Mouse (Mus musculus) ES-E14 (cell line): ENCODE results near the gene Spast. TPM values are rescaled to one million over a fixed set of nuclear protein-coding genes. Genes with fewer than 3 reads are reported as not detected.

Experiments
- DNase-seq: peaks from one replicate; pipeline ENCODE4 v3.0.0-alpha.2; 2013; ENCODE audit warnings: low read depth, low spot score
- H3K27ac ChIP-seq: 2 replicates; pipeline ENCODE4 v1.5.1; 2012; ENCODE audit warnings: low read depth, mild to moderate bottlenecking, low read length, moderate library complexity, mixed read lengths; ENCODE audit not compliant: poor library complexity, insufficient read depth, severe bottlenecking
- H3K36me3 ChIP-seq: 2 replicates; pipeline ENCODE4 v1.6.1; 2012; ENCODE audit warnings: mild to moderate bottlenecking, low read length, moderate library complexity, mixed read lengths; ENCODE audit not compliant: control insufficient read depth, poor library complexity, insufficient read depth, severe bottlenecking
- H3K4me1 ChIP-seq, 2 experiments: fragments of 150-350 bp in 1 of 2; sonication (generic) in 1 of 2; 2 replicates each; pipeline ENCODE4 v1.6.1; 2012; ENCODE audit warnings: low read length in 2 of 2, mild to moderate bottlenecking in 1 of 2, mixed read lengths in 1 of 2; ENCODE audit not compliant: control insufficient read depth in 2 of 2, insufficient read depth in 2 of 2, poor library complexity in 1 of 2
- H3K4me3 ChIP-seq, 2 experiments: fragments of 150-350 bp in 1 of 2; sonication (generic) in 1 of 2; 2 replicates each; pipeline ENCODE4 v1.5.1; 2012; ENCODE audit warnings: low read length in 2 of 2, low read depth in 1 of 2, mild to moderate bottlenecking in 1 of 2, mixed read lengths in 1 of 2; ENCODE audit not compliant: insufficient read depth in 1 of 2, poor library complexity in 1 of 2, severe bottlenecking in 1 of 2
- H3K9ac ChIP-seq: 2 replicates; pipeline ENCODE4 v1.6.1; 2012; ENCODE audit warnings: low read depth, mild to moderate bottlenecking, low read length, mixed read lengths; ENCODE audit not compliant: poor library complexity, insufficient read depth, severe bottlenecking
- H3K9me3 ChIP-seq: fragments of 150-350 bp; sonication (generic); 2 replicates; pipeline ENCODE4 v1.6.1; 2012; ENCODE audit warnings: low read depth, mild to moderate bottlenecking, low read length; ENCODE audit not compliant: control insufficient read depth, insufficient read depth
- CHD2 ChIP-seq: IDR thresholded peaks from 2 replicates; pipeline ENCODE4 v1.6.1; 2014; ENCODE audit warnings: mild to moderate bottlenecking, low read depth, low read length, inconsistent platforms
- HCFC1 ChIP-seq: IDR thresholded peaks from 2 replicates; pipeline ENCODE4 v1.6.1; 2012; ENCODE audit warnings: low read length, inconsistent platforms, borderline replicate concordance; ENCODE audit not compliant: insufficient read depth
- MAFK ChIP-seq: IDR thresholded peaks from 2 replicates; pipeline ENCODE4 v1.6.1; 2014; ENCODE audit warnings: mild to moderate bottlenecking, low read depth, low read length, inconsistent platforms; ENCODE audit not compliant: insufficient read depth
- ZC3H11A ChIP-seq: IDR thresholded peaks from 2 replicates; pipeline ENCODE4 v1.6.1; 2012; ENCODE audit warnings: low read depth, mild to moderate bottlenecking, inconsistent platforms, low read length, borderline replicate concordance
- ZNF384 ChIP-seq: IDR thresholded peaks from 2 replicates; pipeline ENCODE4 v1.6.1; 2012; ENCODE audit warnings: low read depth, low read length, inconsistent platforms
- in situ Hi-C, 2 experiments: fragments of 600-800 bp; cut with MboI; formaldehyde crosslinking; loops; one replicate each; pipeline ENCODE4 v1.15.1; 2025; ENCODE audit warnings: low sequenced_read_pairs in 2 of 2, inconsistent platforms in 1 of 2; ENCODE audit not compliant: unreplicated experiment in 2 of 2
- total RNA-seq: library from RNA; depleted of rRNA; stranded (reverse); fragments of 300-350 nt; gene quantifications from 2 replicates; pipeline ENCODE4 v1.2.3, GENCODE M21; 2012

Gene Spast
- total RNA-seq, 1 experiment: 39.0 TPM

DNA sequence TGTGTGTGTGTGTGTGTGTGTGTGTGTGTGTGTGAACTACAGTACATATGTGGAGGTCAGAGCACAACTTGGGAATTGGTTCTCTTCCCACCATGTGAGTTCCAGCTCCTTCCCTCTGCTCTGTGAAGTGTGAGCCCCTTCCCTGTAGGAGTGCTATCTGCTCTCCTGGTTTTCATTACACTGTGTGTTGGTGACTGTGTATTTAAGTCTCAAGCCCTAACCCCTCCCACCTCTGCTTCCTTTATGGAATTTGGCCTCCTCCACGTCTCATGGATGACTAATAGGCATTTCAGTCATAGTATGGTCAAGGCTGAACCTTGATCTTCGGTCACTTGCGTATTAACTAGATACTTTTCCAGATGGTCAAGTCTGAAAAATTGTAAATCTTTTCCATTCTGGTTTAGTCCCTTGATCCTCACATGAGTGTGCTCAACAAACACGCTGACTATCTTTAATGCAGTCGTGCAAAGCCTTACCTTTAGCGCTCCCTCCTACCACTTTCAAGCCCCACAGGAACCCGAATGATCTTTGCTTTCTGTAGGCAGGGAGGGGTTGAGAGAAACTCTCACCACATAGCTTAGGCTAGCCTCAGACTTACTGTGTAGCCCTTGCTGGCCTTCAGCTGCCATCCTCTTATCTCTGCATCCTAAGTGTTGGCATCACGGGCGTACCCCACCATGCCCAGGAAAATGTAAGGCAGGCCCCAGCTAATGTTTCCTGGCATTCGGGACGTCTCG, 63.9 kb downstream of the Spast start:
- Histone ChIP-seq H3K4me1 (no peaks in the 10 kb centered on the region), H3K9ac (no peak overlapping the region), H3K9me3 (no peaks in the 10 kb centered on the region), H3K36me3 (peaks cover 13% of the 10 kb centered on the region; the same call in 1 of the 2 replicates), H3K27ac (no peak overlapping the region), H3K4me3 (no peak overlapping the region)
- DNase-seq: no peak
- in situ Hi-C loops: no loop called here
- TF ChIP-seq CHD2: no peak
- TF ChIP-seq ZC3H11A: no peak
- TF ChIP-seq ZNF384: no peak
- no peak for TF ChIP-seq MAFK
- no peak for TF ChIP-seq HCFC1

DNA sequence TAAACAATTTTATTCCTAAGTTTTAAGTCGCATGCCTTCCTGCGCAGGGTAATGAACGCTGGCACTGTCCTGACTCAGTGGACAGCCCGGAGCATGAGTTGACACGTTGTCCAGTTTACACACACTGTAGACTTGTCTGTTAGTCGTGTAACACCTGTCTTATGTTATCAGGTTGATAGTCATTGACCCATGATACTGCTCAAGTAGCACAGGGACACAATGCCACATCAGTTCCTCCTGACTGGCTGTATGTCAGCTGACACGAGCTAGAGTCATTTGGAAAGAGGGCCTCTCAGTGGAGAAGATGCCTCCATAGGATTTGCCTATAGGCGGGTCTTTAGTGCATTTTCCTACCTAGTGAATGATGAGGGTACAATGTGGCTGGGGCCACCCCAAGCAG, 67.7 kb downstream of the Spast start:
- Histone ChIP-seq H3K27ac (no peak overlapping the region), H3K4me3 (no peak overlapping the region), H3K4me1 (no peaks in the 10 kb centered on the region), H3K9me3 (no peaks in the 10 kb centered on the region), H3K9ac (no peak overlapping the region), H3K36me3 (peaks cover 16% of the 10 kb centered on the region)
- no peak for DNase-seq
- no peak for TF ChIP-seq CHD2
- TF ChIP-seq ZC3H11A: no peak
- no peak for TF ChIP-seq ZNF384
- in situ Hi-C loops: no loop called here

DNA sequence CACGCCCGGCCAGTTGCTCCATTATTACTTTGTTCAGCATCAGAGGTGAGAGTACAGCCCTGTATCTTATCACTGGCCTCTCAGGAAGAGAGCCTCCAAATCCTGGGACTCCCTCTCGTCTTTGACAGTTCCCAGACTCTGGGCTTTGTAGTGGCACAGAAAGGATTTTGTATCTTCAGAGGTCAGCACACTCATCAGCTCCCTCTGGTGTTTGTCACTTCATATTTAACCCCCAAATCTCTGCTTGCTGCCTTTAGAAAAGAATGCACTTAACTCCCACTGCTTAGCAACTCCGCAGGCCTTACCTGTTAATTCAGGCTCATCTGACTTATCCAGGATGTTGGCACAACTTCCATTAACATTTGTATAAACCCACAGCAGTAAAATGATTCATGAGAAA, 70.9 kb downstream of the Spast start:
- Histone ChIP-seq H3K27ac (no peak overlapping the region), H3K9ac (no peak overlapping the region), H3K4me1 (peaks cover 0 to 4% of the 10 kb centered on the region in 2 experiments; a peak in 1 of 4 replicates), H3K4me3 (no peak overlapping the region), H3K36me3 (peaks cover 10% of the 10 kb centered on the region), H3K9me3 (no peaks in the 10 kb centered on the region)
- in situ Hi-C loops: no loop called here
- TF ChIP-seq CHD2: no peak
- TF ChIP-seq MAFK: no peak
- TF ChIP-seq HCFC1: no peak
- peak; percentile 43 for DNase-seq

DNA sequence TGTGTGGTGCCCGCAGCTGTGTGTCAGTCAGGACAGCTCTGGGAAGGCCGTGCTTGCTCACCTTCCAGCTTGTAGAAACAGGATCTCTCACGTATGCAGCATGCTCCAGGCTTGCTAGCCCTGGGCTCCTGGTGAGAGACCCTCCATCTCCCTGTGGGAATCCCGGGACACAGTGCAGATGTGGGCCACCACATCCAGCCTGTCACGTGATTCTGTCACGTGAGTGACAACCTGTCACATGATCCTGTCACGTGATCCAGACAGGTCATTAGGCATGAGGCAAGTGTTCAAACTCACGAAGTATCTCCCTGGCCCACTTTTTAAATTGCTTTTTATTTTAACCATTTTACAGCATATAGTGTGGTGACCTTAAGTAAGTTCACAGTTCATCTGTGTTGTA, 74.5 kb downstream of the Spast start:
- peaks cover 12% of the 10 kb centered on the region for H3K36me3 ChIP-seq
- in situ Hi-C loops: no loop called here
- H3K9ac ChIP-seq: no peak overlapping the region
- H3K4me3 ChIP-seq: no peak overlapping the region
- H3K4me1 ChIP-seq: peaks cover 2 to 9% of the 10 kb centered on the region in 2 experiments; a peak in 2 of 4 replicates
- TF ChIP-seq ZC3H11A: no peak
- DNase-seq: no peak
- no peak overlapping the region for H3K27ac ChIP-seq
- no peaks in the 10 kb centered on the region for H3K9me3 ChIP-seq

DNA sequence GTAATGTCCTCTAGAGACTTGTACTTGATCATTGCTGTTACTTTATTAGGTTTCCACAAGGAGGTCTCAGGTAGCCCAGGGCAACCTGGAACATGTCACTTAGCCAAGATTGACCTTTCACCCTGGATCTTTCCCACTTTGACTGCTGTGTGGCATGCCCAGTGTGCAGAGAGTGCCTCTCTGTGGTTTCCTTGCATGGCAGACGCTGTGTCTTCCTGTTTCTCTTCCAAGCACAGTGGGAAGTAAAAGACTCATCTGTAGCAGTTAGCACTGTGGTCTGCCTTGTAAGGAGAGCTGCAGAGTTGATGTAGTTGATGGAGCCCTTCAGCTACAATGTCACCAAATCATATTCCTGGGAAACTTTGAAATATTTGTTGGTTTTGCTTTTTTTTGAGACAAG, 75.9 kb downstream of the Spast start:
- no peak for DNase-seq
- no peaks in the 10 kb centered on the region for H3K9me3 ChIP-seq
- no peak overlapping the region for H3K9ac ChIP-seq
- TF ChIP-seq ZC3H11A (no peak), CHD2 (no peak)
- no peak overlapping the region for H3K27ac ChIP-seq
- peaks cover 12% of the 10 kb centered on the region for H3K36me3 ChIP-seq
- H3K4me1 ChIP-seq: peaks cover 2 to 9% of the 10 kb centered on the region in 2 experiments; a peak in 2 of 4 replicates
- H3K4me3 ChIP-seq: no peak overlapping the region
- in situ Hi-C loops: no loop called here
